Mouse (Mus musculus): ENCODE results near the gene Fcrl6.

Fcrl6 gene

DNA sequence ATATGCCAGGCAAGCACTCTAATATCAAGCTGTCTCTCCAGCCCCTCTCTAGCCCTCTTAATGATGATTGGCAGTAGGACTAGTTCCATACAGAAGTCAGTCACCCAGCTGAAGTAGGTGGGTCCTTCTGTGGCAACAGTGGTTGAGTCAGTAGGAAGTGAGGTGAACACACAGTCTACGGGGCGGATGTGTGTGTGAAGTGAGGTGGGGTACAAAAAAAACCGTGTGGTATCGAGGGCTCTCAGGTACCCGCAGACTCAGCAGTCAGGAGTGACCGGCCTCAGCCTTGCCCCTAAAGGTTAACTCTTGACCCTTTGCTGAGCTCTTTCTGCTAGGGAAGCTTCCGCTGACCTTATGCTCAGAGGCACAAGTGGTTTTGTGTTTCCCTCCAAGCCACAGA is 53.9 kb downstream of the Fcrl6 start:
- no peak for DNase-seq (ENCODE audit: low read depth, low spot score)

All from retina, postnatal 7 days (tissue).